Mouse (Mus musculus): ENCODE data around the gene Gm9. TPM values are rescaled to one million over a fixed set of nuclear protein-coding genes. Genes with fewer than 3 reads are reported as not detected.

The Gm9 gene
- polyA plus RNA-seq, 1 experiment from 2014 or later = not detected

DNA sequence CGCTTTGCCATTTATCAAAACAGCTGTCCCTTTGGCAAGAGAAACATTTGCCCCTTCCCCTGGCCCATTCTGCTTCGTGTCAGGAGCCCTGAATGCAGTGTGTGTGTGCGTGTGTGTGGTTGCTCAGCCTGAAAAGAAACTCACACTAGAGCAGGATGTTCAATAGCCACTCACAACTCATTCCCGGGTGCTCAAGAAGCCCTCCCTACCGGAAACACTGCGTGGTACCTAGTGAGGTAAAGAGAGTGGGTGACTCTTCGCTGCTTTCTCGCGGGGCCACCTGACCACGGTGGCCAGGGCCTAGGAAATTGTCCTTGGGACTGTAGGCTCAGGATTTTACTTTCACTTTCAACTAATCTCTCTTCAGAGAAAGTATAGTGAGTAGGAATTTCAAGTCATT is 49.7 kb downstream of the Gm9 start:
- Histone ChIP-seq H3K9me3 (ENCODE audit: low read length) (no peaks in the 10 kb centered on the region), H3K27me3 (ENCODE audit: insufficient read depth, low read length) (no peaks in the 10 kb centered on the region), H3K4me3 (ENCODE audit: low read depth, low read length) (no peak overlapping the region), H3K36me3 (replicated peaks; ENCODE audit: insufficient read depth, low read length) (no peaks in the 10 kb centered on the region), H3K27ac (ENCODE audit: low read depth) (no peak overlapping the region; the same call in 1 of the 2 replicates), H3K4me1 (ENCODE audit: insufficient read depth) (no peaks in the 10 kb centered on the region), H3K9ac (replicated peaks) (no peak overlapping the region; the same call in 1 of the 2 replicates), H3K4me2 (ENCODE audit: low read depth, low read length) (peak overlapping the region; percentile 22; the same call in 1 of the 2 replicates)
- no peak for ATAC-seq
- 48% methylated on average over 10 of the region's 10 CpGs for WGBS (ENCODE audit: insufficient replicate concordance)
- no peak for TF ChIP-seq EP300 (IDR thresholded peaks at IDR 0.05; ENCODE audit: low read depth)
- no peak for DNase-seq

Other genes starting within 250 kb of the Gm9 start
- gene Sept6, start 219.2 kb downstream of the Gm9 start, polyA plus RNA-seq (2015; fragmentation: Nextera tagmentation; extraction: Ambion mirVana) = 3.4 TPM in 2 replicates
- 0.11 TPM in 1 of 2 replicates, not detected in the other for gene Sowahd, start 162.2 kb downstream of the Gm9 start, polyA plus RNA-seq (2015; fragmentation: Nextera tagmentation; extraction: Ambion mirVana)
- 364 and 376 TPM in 2 replicates for gene Rpl39, start 125.6 kb downstream of the Gm9 start, polyA plus RNA-seq (2015; fragmentation: Nextera tagmentation; extraction: Ambion mirVana)
- gene Upf3b, start 100.7 kb downstream of the Gm9 start, polyA plus RNA-seq (2015; fragmentation: Nextera tagmentation; extraction: Ambion mirVana) = 8.3 and 8.5 TPM in 2 replicates
- 4.9 and 7.2 TPM in 2 replicates for gene Nkap, start 84.2 kb downstream of the Gm9 start, polyA plus RNA-seq (2015; fragmentation: Nextera tagmentation; extraction: Ambion mirVana)
- gene Akap14, start 42.2 kb downstream of the Gm9 start, polyA plus RNA-seq (2015; fragmentation: Nextera tagmentation; extraction: Ambion mirVana) = not detected in 2 replicates
- 473 and 484 TPM in 2 replicates for gene Ndufa1, start 19.9 kb downstream of the Gm9 start, polyA plus RNA-seq (2015; fragmentation: Nextera tagmentation; extraction: Ambion mirVana)
- 2.8 and 2.9 TPM in 2 replicates for gene Rnf113a1, start 19.8 kb downstream of the Gm9 start, polyA plus RNA-seq (2015; fragmentation: Nextera tagmentation; extraction: Ambion mirVana)
- not detected in 2 replicates for gene Rhox1, start 11.2 kb upstream of the Gm9 start, polyA plus RNA-seq (2015; fragmentation: Nextera tagmentation; extraction: Ambion mirVana)
- not detected in 2 replicates for gene Rhox2a, start 33.9 kb upstream of the Gm9 start, polyA plus RNA-seq (2015; fragmentation: Nextera tagmentation; extraction: Ambion mirVana)
- not detected in 2 replicates for gene Rhox3a, start 38.9 kb upstream of the Gm9 start, polyA plus RNA-seq (2015; fragmentation: Nextera tagmentation; extraction: Ambion mirVana)
- not detected in 2 replicates for gene Rhox4a, start 54.3 kb upstream of the Gm9 start, polyA plus RNA-seq (2015; fragmentation: Nextera tagmentation; extraction: Ambion mirVana)
- not detected in 2 replicates for gene Rhox3a2, start 169.0 kb upstream of the Gm9 start, polyA plus RNA-seq (2015; fragmentation: Nextera tagmentation; extraction: Ambion mirVana)
- gene Rhox4a2, start 179.8 kb upstream of the Gm9 start, polyA plus RNA-seq (2015; fragmentation: Nextera tagmentation; extraction: Ambion mirVana) = not detected in 2 replicates
- not detected in 2 replicates for gene Rhox2b, start 201.0 kb upstream of the Gm9 start, polyA plus RNA-seq (2015; fragmentation: Nextera tagmentation; extraction: Ambion mirVana)
- not detected in 2 replicates for gene Rhox4b, start 221.5 kb upstream of the Gm9 start, polyA plus RNA-seq (2015; fragmentation: Nextera tagmentation; extraction: Ambion mirVana)
- gene Rhox2c, start 242.6 kb upstream of the Gm9 start, polyA plus RNA-seq (2015; fragmentation: Nextera tagmentation; extraction: Ambion mirVana) = not detected in 2 replicates
- gene Rhox3c, start 247.5 kb upstream of the Gm9 start, polyA plus RNA-seq (2015; fragmentation: Nextera tagmentation; extraction: Ambion mirVana) = not detected in 2 replicates